Mouse (Mus musculus) lung, postnatal 0 days (tissue): ENCODE data around the gene Mindy1. TPM values are rescaled to one million over a fixed set of nuclear protein-coding genes. Genes with fewer than 3 reads are reported as not detected.

Source experiments
- ATAC-seq: fragments of 200-750 bp; cut with Nextera tagmentation; 2 replicates; pipeline ENCODE4 v1.8.0; 2017; ENCODE audit warnings: moderate library complexity
- DNase-seq: peaks from one replicate; pipeline ENCODE4 v3.0.0-alpha.2; 2016; ENCODE audit warnings: low spot score
- H3K27ac ChIP-seq: fragments of 300-500 bp; sonication (generic); 2 replicates; pipeline ENCODE4 v1.5.1; 2014; ENCODE audit warnings: antibody characterized with exemption, mild to moderate bottlenecking, low read length, mixed read lengths
- H3K27me3 ChIP-seq: fragments of 300-500 bp; sonication (generic); replicated peaks from 2 replicates; pipeline ENCODE4 v1.6.1; 2014; ENCODE audit warnings: low read length, mixed read lengths; ENCODE audit not compliant: insufficient read depth
- H3K36me3 ChIP-seq: fragments of 300-500 bp; sonication (generic); 2 replicates; pipeline ENCODE4 v1.6.1; 2014; ENCODE audit warnings: low read length, mixed read lengths; ENCODE audit not compliant: insufficient read depth
- H3K4me1 ChIP-seq: fragments of 300-500 bp; sonication (generic); 2 replicates; pipeline ENCODE4 v1.6.1; 2014; ENCODE audit warnings: antibody characterized with exemption, low read depth, low read length, mixed read lengths; ENCODE audit not compliant: insufficient read depth
- H3K4me2 ChIP-seq: fragments of 300-500 bp; sonication (generic); replicated peaks from 2 replicates; pipeline ENCODE4 v1.6.1; 2014; ENCODE audit warnings: low read depth, mild to moderate bottlenecking, low read length, moderate library complexity, mixed read lengths
- H3K4me3 ChIP-seq: fragments of 300-500 bp; sonication (generic); 2 replicates; pipeline ENCODE4 v1.5.1; 2014; ENCODE audit warnings: low read depth, low read length
- H3K9ac ChIP-seq: fragments of 300-500 bp; sonication (generic); replicated peaks from 2 replicates; pipeline ENCODE4 v1.6.1; 2014; ENCODE audit warnings: low read depth, mild to moderate bottlenecking
- H3K9me3 ChIP-seq: fragments of 300-500 bp; sonication (generic); 2 replicates; pipeline ENCODE4 v1.6.1; 2016; ENCODE audit warnings: low read length, mixed read lengths
- CTCF ChIP-seq: IDR thresholded peaks from 2 replicates; pipeline ENCODE4 v1.5.1; 2016; ENCODE audit warnings: antibody characterized with exemption, mild to moderate bottlenecking
- EP300 ChIP-seq: IDR thresholded peaks from 2 replicates; pipeline ENCODE4 v1.6.1; 2016; ENCODE audit warnings: antibody characterized with exemption, mild to moderate bottlenecking, control low read depth
- WGBS: fragments of 180-500 bp; shearing (Covaris S2); extraction: QIAGEN DNeasy Blood & Tissue Kit; methylation state at CpG from one replicate; pipeline ENCODE4 v1.1.7; 2014; 5-methylcytosine and 5-hydroxymethylcytosine counted together
- polyA plus RNA-seq: library from polyadenylated mRNA; unstranded; fragments of >200 nt; fragmentation: Nextera tagmentation; extraction: Ambion mirVana; gene quantifications from 2 replicates; pipeline ENCODE4 v1.2.1, GENCODE M21; 2015

Mindy1 gene
- polyA plus RNA-seq, 1 experiment from 2014 or later = 68.0 TPM

GRCm38 (mm10) chr3:95294316-95294715, 13.2 kb downstream of the Mindy1 start:
- WGBS = 80% methylated on average over 7 of the region's 7 CpGs
- H3K27ac ChIP-seq = 0 out of 2 replicates have a peak overlapping the region, but pooled peaks have one; percentile 35
- DNase-seq = no peak
- ATAC-seq = no peak
- H3K9ac ChIP-seq = no peak overlapping the region
- H3K4me3 ChIP-seq = no peak overlapping the region
- peaks cover 3% of the 10 kb centered on the region; the same call in 1 of the 2 replicates for H3K4me1 ChIP-seq
- no peaks in the 10 kb centered on the region for H3K27me3 ChIP-seq
- no peak overlapping the region for H3K4me2 ChIP-seq
- H3K36me3 ChIP-seq = peaks cover 23% of the 10 kb centered on the region; the same call in 1 of the 2 replicates
- H3K9me3 ChIP-seq = no peaks in the 10 kb centered on the region
- TF ChIP-seq EP300 = no peak
- TF ChIP-seq CTCF = no peak

DNA sequence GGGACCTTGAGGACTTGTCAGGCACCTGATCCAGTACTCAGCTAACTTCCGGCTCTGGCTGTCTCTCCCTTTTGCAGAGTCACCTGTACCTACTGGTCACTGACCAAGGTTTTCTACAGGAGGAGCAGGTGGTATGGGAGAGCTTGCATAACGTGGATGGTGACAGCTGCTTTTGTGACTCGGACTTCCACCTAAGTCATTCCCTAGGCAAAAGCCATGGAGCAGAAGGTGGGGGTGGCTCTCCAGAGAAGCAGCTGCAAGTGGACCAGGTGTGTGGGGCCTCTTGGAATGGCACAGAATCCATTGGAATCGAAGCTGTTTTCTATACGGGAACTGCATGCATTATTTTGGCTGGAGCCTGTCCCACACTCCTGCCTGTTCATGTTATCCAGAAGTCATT, 13.6 kb downstream of the Mindy1 start:
- no peak overlapping the region for H3K4me3 ChIP-seq
- TF ChIP-seq EP300 (no peak), CTCF (no peak)
- no peak overlapping the region for H3K27ac ChIP-seq
- ATAC-seq (no peak), DNase-seq (no peak)
- H3K9ac ChIP-seq = no peak overlapping the region
- H3K27me3 ChIP-seq = no peaks in the 10 kb centered on the region
- H3K9me3 ChIP-seq = no peaks in the 10 kb centered on the region
- H3K4me1 ChIP-seq = peaks cover 3% of the 10 kb centered on the region; the same call in 1 of the 2 replicates
- 84% methylated on average over 5 of the region's 5 CpGs for WGBS
- no peak overlapping the region for H3K4me2 ChIP-seq
- peaks cover 21% of the 10 kb centered on the region; the same call in 1 of the 2 replicates for H3K36me3 ChIP-seq

DNA sequence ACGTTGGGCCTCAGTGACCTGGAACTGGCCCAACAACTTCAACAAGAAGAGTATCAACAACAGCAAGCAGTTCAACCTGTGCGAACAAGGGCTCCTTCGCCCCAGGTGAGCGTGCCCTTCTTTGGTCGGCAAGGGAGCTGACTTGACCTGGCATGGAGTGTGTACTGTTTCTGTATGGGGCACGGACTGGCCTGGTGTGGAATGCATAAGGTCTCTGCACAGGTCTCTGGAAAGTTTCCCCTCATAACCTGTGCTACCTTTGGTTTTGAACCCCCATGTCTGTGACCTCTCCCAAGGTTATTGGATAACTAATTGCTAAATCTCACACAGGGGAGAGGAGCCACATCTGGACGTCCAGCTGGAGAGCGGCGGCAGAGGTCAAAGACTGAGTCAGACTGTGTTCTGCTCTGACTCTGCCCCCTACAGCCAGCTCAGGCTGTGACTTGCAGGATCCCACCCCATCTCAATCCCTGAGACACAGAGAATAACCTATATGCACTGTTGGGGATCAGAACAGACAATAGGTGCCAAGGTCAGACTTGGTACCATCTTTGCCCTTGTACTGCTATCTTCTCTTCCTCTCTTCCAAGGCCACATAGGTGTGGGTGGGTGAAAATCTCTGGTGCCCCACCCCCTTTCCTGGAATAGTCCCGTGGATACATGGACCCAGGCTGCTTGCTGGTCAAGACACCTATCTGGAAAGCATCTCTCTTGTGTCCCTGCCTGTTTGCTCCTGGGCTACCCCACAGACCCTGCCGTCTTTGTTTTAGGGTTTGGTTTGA, 14.4 kb downstream of the Mindy1 start:
- ATAC-seq (no peak), DNase-seq (no peak)
- TF ChIP-seq EP300 = no peak
- Histone ChIP-seq H3K27me3 (no peaks in the 10 kb centered on the region), H3K4me3 (no peak overlapping the region), H3K36me3 (peaks cover 18% of the 10 kb centered on the region; the same call in 1 of the 2 replicates), H3K4me1 (peaks cover 3% of the 10 kb centered on the region; the same call in 1 of the 2 replicates), H3K4me2 (no peak overlapping the region), H3K27ac (no peak overlapping the region), H3K9ac (no peak overlapping the region), H3K9me3 (no peaks in the 10 kb centered on the region)
- WGBS = 54% methylated on average over 11 of the region's 11 CpGs

GRCm38 (mm10) chr3:95296103-95296469, 14.9 kb downstream of the Mindy1 start:
- no peaks in the 10 kb centered on the region for H3K27me3 ChIP-seq
- H3K9me3 ChIP-seq = no peaks in the 10 kb centered on the region
- TF ChIP-seq CTCF (peak; percentile 76), EP300 (0 out of 2 replicates have a peak, but pooled peaks have one; percentile 12)
- H3K4me2 ChIP-seq = no peak overlapping the region
- WGBS = 10% methylated on average over 5 of the region's 5 CpGs
- peaks cover 3% of the 10 kb centered on the region; the same call in 1 of the 2 replicates for H3K4me1 ChIP-seq
- peak; percentile 87 for DNase-seq
- no peak overlapping the region for H3K4me3 ChIP-seq
- ATAC-seq = peak; percentile 62
- H3K9ac ChIP-seq = no peak overlapping the region
- H3K36me3 ChIP-seq = peaks cover 18% of the 10 kb centered on the region; the same call in 1 of the 2 replicates
- H3K27ac ChIP-seq = no peak overlapping the region

DNA sequence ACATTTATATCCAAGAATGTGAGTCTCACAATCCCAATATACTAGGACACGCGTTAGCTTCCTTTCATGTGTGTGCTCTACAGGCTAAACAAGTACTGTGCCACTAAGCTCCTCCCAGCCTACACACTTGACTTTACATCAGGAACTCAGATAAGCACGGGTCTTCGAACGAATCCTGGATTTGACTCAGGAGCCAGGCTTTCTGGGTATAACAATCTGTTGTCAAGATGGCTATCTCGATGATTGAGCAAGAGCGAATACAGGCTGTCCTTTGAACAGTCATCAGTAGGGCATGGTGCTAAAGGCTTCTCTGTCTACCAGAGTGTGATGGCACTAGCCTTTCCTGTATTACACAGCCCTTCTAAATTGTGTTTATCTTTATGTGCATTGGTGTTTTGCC, 16.9 kb downstream of the Mindy1 start:
- Histone ChIP-seq H3K36me3 (peaks cover 16% of the 10 kb centered on the region; the same call in 1 of the 2 replicates), H3K27me3 (no peaks in the 10 kb centered on the region), H3K4me3 (no peak overlapping the region), H3K9ac (no peak overlapping the region), H3K4me2 (no peak overlapping the region), H3K9me3 (no peaks in the 10 kb centered on the region), H3K27ac (no peak overlapping the region), H3K4me1 (peaks cover 3% of the 10 kb centered on the region; the same call in 1 of the 2 replicates)
- ATAC-seq (peak; percentile 32), DNase-seq (peak; percentile 48)
- 50% methylated on average over 7 of the region's 7 CpGs for WGBS
- TF ChIP-seq CTCF (no peak), EP300 (no peak)

DNA sequence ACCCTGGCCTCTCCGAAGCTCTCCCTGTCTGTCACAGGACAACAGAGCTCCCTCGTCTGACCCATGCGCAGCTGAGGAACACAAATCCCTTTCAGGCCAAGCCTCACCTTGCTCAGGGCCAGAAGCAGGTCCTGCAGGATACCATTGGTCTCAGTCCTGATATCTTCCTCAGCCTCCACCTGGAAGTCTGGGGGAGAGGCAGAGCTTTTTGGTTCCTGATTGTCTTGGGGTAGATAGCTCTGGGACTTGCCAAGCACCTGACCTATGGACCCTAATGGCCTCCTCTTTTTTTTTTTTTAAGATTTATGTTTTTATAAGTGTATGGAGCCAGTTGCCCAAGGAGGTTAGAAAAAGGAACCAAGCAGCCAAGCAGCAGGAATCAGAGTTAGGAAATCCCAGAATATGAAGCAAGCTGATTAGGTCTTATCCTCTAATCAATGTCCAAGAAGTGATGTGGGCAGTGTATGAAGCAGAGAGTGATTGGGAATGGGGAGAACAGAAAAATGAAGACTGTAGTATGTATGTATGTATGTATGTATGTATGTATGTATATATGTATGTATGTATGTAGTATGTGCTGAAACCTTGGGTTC, 20.2 kb downstream of the Mindy1 start:
- H3K4me3 ChIP-seq = no peak overlapping the region
- WGBS = 77% methylated on average over 3 of the region's 3 CpGs
- no peak for DNase-seq
- no peak overlapping the region for H3K4me2 ChIP-seq
- ATAC-seq = no peak
- no peaks in the 10 kb centered on the region for H3K4me1 ChIP-seq
- H3K9me3 ChIP-seq = no peaks in the 10 kb centered on the region
- H3K36me3 ChIP-seq = no peaks in the 10 kb centered on the region; the same call in 1 of the 2 replicates
- no peak for TF ChIP-seq EP300
- TF ChIP-seq CTCF = no peak
- H3K9ac ChIP-seq = no peak overlapping the region
- no peaks in the 10 kb centered on the region for H3K27me3 ChIP-seq
- H3K27ac ChIP-seq = no peak overlapping the region
